Mouse (Mus musculus): ENCODE measurements around the gene Atg101.

Atg101 gene

DNA sequence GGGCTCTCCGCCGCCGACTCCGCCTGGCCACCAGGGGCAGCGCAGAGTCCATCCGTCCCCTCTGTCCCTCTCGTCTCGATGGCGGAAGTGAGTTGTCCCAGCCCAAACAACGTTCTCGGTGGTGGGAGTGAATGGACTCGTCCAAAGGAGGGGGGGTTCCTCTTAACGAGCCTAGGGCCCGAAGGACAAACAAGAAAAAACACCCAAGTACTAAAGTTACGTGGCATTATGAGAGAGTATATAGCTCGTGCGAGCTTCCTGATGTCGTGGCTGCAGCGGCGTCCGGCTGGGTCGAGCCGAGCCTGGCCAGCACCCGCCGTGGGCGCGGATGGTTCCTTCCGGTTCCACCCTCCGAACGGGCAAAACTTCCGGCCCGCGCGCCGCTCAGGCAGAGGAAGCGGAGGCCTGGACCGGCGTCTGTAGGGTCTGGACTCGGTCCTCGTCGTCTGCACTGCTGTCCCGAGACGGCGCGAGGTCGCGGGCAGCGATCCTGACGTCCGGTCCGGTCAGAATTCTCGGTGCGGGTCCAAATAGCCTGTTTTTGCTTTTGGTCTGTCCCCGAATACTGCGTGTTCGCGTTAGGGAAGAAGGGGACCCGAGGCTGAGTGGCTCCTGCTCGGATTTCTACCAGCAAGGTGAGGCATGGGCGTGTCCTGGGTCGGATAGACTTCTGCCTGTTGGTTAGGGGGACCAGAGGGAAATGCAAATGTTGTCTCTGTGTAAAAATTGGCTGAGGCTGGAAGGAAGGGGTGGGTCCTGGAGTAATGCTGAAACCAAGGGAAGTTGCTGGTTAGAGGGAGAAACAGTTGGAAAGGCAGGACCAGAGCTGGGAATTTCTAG lies at the start of gene Atg101:
Gene Atg101 (plus strand): TSS at position 362 of the 840 bp plus-strand sequence.
- Histone ChIP-seq H3K36me3 (ENCODE audit: control insufficient read depth, insufficient read depth, low read length, poor library complexity, severe bottlenecking) (peaks cover 8% of the 10 kb centered on the region; the same call in 1 of the 2 replicates), H3K27me3 (ENCODE audit: control insufficient read depth, insufficient read depth, low read length, poor library complexity, severe bottlenecking) (no peaks in the 10 kb centered on the region)
- peak; percentile 95 for DNase-seq (ENCODE audit: low read depth, low spot score)

DNA sequence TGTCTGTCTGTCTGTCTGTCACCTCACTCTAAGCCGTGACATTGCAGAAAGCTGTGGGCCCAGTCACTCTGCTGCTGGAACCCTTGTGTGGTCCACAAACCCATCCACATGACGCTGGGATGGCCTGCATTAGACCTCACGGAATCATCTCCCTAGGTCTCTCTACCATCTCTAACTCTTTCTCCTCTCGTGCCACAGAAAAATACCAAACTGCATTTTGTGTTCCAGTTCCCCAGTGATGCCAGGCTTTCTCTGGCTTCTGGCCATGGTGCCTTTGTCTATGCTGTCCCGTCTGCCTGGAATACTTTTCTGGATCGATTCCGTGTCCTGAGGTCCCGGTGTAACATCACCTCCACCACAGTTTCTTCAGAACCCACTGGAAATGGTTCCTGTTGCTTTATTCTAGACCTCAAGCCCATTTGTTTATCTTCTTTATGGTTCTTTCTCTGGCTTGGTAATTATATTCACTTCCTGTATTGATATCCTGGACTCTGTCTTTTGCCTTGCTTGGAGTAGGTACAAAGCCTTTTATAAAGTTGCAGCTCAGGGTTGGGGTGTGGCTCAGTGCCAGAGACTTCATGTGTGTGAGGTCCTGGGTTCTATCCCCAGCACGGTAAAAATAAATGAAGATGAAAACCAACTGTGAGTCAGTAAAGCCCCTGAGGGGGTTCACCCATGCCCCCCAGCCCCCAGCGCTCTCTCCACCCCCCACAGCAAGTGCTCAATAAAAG lies 49.3 kb upstream of the Atg101 start:
- no peak for DNase-seq (ENCODE audit: low read depth, low spot score)
- no peaks in the 10 kb centered on the region for H3K36me3 ChIP-seq (ENCODE audit: control insufficient read depth, insufficient read depth, low read length, poor library complexity, severe bottlenecking)

DNA sequence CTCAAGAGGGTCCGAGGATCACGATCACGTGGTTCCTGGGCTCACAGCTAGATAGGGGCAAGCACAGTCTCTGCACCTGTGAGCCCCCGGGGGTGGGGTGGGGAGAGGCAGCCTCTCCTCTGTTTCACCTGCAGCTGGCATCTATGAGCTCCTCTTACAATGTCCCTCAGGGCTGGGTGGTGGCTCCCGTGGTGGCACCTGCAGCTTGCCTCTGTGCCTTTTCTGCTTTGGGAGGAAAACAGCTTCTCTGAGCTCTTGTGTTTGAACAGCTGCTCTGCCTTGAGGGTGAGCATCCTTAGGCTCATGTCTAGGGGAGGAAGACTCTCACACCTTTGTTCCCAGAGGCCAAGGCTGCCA lies 48.8 kb upstream of the Atg101 start:
- Histone ChIP-seq H3K36me3 (ENCODE audit: control insufficient read depth, insufficient read depth, low read length, poor library complexity, severe bottlenecking) (no peaks in the 10 kb centered on the region), H3K27me3 (ENCODE audit: control insufficient read depth, insufficient read depth, low read length, poor library complexity, severe bottlenecking) (no peaks in the 10 kb centered on the region)
- DNase-seq (ENCODE audit: low read depth, low spot score): no peak

More for the DNA sequence above, 49.3 kb upstream of the Atg101 start:
- no peaks in the 10 kb centered on the region for H3K27me3 ChIP-seq (ENCODE audit: control insufficient read depth, insufficient read depth, low read length, poor library complexity, severe bottlenecking)

DNA sequence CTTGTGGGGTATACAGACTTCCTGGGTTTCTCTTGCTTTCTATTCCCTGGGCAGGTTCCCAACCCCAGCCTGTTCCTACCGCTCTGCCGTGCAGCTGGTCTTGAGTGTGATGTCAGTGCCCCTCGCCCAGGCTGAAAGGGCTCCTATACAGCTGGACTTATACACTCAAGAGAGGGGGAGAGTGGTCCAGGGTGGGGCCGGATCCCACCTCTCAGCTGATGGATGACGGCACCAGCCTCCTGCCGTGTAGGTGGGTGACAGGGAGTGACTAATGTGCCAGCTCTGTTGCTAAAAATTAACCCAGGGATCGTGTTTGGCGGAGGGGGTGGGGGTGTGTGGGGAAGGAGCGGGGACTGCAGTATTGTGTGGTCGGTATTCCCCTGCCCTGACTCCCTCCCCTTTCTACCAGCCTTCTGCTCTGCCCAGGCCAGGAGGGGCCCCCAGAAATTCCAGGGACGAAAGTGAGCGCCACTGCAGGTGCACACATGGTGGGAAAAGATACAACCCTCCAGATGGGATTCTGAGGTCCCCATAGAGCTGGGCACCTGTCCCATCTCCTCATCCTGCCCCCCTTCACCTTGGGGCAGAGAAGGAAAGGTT lies 48.2 kb upstream of the Atg101 start:
- Histone ChIP-seq H3K27me3 (ENCODE audit: control insufficient read depth, insufficient read depth, low read length, poor library complexity, severe bottlenecking) (no peaks in the 10 kb centered on the region), H3K36me3 (ENCODE audit: control insufficient read depth, insufficient read depth, low read length, poor library complexity, severe bottlenecking) (no peaks in the 10 kb centered on the region)
- DNase-seq (ENCODE audit: low read depth, low spot score): no peak

DNA sequence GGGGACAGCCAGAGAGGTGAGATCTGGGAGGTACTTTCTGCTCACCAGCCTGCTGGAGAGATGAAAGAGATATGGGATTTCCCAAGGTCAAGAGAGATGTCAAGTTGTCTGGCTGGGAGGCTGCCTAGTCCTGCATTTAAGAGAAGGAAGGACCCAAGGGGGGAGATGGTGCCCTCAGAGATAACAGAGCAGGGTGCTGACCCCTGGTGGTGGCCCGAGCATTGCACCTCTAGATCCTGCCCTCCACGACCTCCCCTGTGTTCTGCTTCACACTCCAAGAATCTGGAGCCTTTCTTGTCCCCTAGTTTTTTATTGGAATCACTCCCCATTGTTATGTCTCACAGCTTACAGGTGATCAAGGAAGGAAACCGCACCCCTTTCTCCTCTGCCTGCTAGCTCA lies 47.2 kb upstream of the Atg101 start:
- H3K27me3 ChIP-seq (ENCODE audit: control insufficient read depth, insufficient read depth, low read length, poor library complexity, severe bottlenecking): no peaks in the 10 kb centered on the region
- DNase-seq (ENCODE audit: low read depth, low spot score): peak; percentile 86
- H3K36me3 ChIP-seq (ENCODE audit: control insufficient read depth, insufficient read depth, low read length, poor library complexity, severe bottlenecking): no peaks in the 10 kb centered on the region

DNA sequence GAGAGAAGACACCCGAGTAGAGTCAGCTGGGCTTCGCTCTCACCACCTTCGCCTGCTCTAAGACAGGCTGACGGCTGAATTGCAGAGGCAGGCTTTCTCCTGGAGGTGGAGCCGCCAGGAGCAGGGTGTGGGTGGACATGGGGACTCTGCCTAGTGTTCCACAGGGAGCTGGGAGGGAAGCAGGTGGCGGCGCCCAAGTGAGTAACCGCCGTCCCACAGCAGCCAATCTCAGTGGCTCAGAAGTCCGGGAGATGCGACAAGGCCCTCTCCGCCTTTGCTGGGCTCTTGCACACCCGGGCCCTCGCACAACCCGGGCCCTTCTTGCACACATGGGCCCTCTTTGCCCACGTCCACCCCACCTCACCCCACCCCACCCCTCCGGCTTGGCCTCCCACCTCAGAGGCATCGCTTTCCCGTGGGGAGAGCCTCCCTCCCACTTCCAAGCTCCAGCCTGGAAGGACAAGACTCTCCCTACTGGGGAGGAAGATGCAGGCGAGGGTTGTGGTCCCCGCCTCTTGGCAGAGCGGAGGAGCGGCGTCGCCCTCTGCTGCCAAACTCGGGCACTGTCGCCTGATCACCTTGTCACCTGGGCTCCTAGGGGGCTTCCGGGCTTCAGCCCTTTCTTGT lies 45.1 kb upstream of the Atg101 start:
- Histone ChIP-seq H3K27me3 (ENCODE audit: control insufficient read depth, insufficient read depth, low read length, poor library complexity, severe bottlenecking) (no peaks in the 10 kb centered on the region), H3K36me3 (ENCODE audit: control insufficient read depth, insufficient read depth, low read length, poor library complexity, severe bottlenecking) (no peaks in the 10 kb centered on the region)
- peak; percentile 74 for DNase-seq (ENCODE audit: low read depth, low spot score)

DNA sequence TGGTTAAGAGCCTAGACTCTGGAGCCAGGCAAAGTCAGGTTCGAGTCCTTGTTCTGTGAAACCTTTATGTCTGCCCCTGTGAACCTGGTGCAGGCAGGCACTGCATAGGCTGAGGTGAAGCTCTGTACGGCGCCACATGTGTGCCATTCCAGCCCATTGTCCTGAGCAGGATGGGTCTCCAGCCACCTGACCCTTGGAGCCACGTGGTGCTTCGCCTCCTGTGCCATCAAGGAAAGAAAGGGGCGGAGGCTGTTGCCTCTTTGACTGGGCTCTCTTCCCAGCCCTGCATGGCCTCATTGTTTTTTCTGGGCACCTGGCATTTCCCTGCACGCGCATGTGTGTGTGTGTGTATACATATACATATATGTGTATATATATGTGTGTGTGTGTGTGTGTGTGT lies 44.3 kb upstream of the Atg101 start:
- no peaks in the 10 kb centered on the region for H3K27me3 ChIP-seq (ENCODE audit: control insufficient read depth, insufficient read depth, low read length, poor library complexity, severe bottlenecking)
- no peak for DNase-seq (ENCODE audit: low read depth, low spot score)
- H3K36me3 ChIP-seq (ENCODE audit: control insufficient read depth, insufficient read depth, low read length, poor library complexity, severe bottlenecking): no peaks in the 10 kb centered on the region

DNA sequence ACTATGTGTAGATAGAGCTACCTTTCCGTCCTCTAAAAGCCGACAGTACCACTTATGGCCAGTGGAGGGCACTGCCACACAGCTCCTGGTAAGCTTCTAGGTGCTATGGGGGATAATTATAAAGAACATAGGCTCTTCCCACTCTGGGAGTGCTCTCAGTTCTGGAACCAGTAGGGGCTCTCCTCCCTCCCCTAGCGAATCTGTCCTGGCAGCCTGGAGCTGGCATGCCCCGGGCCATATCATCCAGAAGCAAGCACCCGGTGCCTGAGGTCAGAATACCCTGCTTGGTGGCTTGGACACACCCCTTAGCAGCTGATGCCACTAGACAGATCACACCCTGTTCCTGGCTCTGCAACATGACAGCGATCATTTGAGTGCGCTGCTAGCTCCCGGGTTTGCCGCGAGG lies 43.3 kb upstream of the Atg101 start:
- Histone ChIP-seq H3K36me3 (ENCODE audit: control insufficient read depth, insufficient read depth, low read length, poor library complexity, severe bottlenecking) (no peaks in the 10 kb centered on the region), H3K27me3 (ENCODE audit: control insufficient read depth, insufficient read depth, low read length, poor library complexity, severe bottlenecking) (no peaks in the 10 kb centered on the region)
- DNase-seq (ENCODE audit: low read depth, low spot score): peak; percentile 94

DNA sequence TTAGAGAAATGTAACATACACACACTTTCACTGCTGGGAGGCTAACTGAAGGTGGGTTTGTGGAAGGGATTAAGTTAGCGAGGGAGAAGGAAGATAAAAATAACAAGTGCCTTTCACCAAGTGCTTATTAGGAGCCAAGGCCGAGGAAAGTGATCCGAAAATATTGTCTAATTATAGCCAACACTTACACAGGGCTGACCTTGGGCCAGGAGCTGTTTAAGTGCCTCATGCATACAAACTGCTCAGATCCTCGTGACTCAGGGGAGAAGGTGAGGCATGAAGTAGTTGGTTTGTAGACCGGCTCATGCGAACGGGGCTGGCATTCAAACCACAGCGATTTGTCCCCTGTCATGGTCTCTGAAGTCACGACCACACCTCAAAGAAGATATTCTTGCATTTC lies 42.8 kb upstream of the Atg101 start:
- Histone ChIP-seq H3K27me3 (ENCODE audit: control insufficient read depth, insufficient read depth, low read length, poor library complexity, severe bottlenecking) (no peaks in the 10 kb centered on the region), H3K36me3 (ENCODE audit: control insufficient read depth, insufficient read depth, low read length, poor library complexity, severe bottlenecking) (no peaks in the 10 kb centered on the region)
- DNase-seq (ENCODE audit: low read depth, low spot score): peak; percentile 56

DNA sequence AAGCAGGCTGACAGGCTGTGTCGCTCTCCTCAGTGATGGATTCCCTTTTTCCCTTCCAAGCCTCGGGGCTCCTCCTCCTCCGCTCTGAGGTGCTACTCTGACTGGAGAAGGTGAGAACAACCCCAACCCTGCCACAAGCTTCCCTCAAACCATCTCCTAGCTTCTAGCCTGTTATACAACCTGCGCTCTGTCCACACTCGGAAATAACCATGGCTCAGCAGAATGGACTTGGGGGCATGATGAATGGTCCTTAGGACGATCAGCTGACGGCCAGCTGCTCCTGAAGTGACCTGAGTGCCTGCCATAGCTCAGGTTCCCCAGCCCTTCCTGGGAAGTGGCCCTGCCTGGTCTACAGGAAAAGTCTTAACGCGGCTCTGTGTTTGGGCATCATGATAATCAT lies 42.2 kb upstream of the Atg101 start:
- DNase-seq (ENCODE audit: low read depth, low spot score): no peak
- Histone ChIP-seq H3K27me3 (ENCODE audit: control insufficient read depth, insufficient read depth, low read length, poor library complexity, severe bottlenecking) (no peaks in the 10 kb centered on the region), H3K36me3 (ENCODE audit: control insufficient read depth, insufficient read depth, low read length, poor library complexity, severe bottlenecking) (no peaks in the 10 kb centered on the region)

DNA sequence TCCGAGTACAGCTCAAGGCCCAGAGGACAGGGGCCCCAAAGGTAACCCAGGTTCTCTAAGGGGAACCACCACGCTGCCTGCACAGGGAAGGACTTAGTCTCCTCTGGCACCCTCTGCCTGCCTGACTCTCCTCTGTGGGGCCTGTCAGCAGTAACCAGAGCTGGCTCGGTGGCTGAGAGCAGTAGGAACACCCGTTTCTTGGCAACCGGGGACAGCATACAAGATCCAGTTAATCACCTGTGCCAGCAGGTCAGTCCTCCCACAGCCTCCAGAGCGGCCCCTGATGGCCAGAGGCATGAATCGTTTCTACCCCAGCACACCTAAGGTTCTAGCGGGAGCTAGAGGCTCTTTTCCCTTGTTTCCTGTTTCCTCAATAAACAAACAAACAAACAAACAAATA lies 41.4 kb upstream of the Atg101 start:
- peak; percentile 57 for DNase-seq (ENCODE audit: low read depth, low spot score)
- no peaks in the 10 kb centered on the region for H3K27me3 ChIP-seq (ENCODE audit: control insufficient read depth, insufficient read depth, low read length, poor library complexity, severe bottlenecking)
- H3K36me3 ChIP-seq (ENCODE audit: control insufficient read depth, insufficient read depth, low read length, poor library complexity, severe bottlenecking): no peaks in the 10 kb centered on the region

DNA sequence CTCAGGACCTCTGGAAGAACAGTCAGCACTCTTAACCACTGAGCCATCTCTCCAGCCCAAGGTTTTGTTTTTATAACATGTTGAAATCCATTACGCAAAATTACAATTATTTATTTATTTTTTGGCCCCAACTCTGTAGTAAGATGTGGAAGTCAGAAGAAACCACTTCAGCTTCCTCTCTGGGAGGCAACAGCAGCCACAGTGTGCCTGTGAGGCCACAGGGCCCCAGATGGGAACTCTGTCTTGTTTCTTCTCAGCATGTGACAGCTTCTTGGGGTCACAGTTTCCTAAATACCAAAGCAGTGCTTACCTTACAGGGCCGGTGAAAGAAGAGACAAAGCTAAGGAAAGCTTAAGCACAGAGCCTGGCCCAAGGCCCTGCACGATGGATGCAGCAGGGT lies 40.1 kb upstream of the Atg101 start:
- peak; percentile 55 for DNase-seq (ENCODE audit: low read depth, low spot score)
- no peaks in the 10 kb centered on the region for H3K36me3 ChIP-seq (ENCODE audit: control insufficient read depth, insufficient read depth, low read length, poor library complexity, severe bottlenecking)
- no peaks in the 10 kb centered on the region for H3K27me3 ChIP-seq (ENCODE audit: control insufficient read depth, insufficient read depth, low read length, poor library complexity, severe bottlenecking)

DNA sequence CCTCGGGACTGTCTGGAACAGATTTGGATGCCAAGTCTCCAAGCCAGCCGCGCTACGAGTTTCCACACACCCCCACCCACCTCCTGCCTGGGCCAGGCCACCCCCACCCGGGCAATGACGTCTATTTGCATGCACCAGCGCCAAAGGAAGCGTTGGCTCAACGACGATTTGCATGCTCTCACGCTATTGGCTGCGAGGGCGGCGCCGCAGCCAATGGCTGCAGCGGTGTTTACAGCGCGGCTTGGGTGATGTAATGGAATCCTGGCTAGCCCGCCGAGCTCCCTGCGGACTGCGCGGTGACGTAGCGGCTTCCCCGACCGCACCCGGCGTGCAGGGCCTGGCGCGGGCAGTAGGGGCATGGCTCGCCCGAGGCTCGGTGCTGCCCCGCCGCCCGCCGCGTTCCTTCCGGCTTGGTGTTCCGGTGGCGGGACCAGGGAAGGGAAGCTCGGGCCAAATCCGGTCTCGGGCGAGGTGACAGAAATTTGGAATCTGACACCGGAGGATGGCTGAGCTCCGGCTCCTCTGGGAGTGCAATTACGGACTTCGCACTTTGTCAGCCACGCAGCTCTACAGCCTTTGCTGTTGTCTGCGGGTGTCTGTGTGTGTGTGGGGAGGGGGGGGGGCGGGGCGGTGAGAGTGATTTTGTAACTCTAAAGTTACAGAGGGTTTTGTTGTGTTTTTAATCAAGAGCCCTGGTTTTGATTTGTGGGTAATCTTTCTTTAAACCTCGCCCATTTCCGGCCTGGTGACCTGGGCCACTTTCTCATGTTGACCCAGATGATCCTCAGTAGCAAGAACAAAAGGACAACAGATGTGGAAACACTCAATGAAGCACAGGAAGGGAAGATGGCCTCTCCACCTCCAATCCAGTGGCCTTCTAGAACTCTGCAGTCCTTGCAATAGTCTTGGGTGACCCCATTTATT lies 37.6 kb upstream of the Atg101 start:
- peak; percentile 99 for DNase-seq (ENCODE audit: low read depth, low spot score)
- Histone ChIP-seq H3K36me3 (ENCODE audit: control insufficient read depth, insufficient read depth, low read length, poor library complexity, severe bottlenecking) (no peaks in the 10 kb centered on the region), H3K27me3 (ENCODE audit: control insufficient read depth, insufficient read depth, low read length, poor library complexity, severe bottlenecking) (no peaks in the 10 kb centered on the region)

DNA sequence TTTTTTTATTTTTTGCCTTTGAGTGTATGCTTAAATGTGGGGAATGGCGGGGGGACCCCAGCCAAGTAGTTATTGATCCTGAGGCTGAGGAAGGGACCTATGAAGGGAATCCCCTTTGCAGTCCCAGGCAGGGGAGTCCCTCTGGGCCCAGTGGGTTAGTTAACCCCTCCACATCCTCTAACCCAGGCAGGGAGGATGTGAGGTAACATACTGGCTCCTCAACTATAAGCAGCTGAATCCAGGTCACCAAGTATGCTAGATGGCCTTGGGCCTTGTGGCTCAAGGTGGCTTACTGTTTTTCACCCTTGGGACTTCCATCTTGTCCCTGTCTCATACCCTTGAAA lies 36.9 kb upstream of the Atg101 start:
- H3K27me3 ChIP-seq (ENCODE audit: control insufficient read depth, insufficient read depth, low read length, poor library complexity, severe bottlenecking): no peaks in the 10 kb centered on the region
- H3K36me3 ChIP-seq (ENCODE audit: control insufficient read depth, insufficient read depth, low read length, poor library complexity, severe bottlenecking): no peaks in the 10 kb centered on the region
- peak; percentile 59 for DNase-seq (ENCODE audit: low read depth, low spot score)
